Mouse (Mus musculus) stomach, postnatal 0 days (tissue): ENCODE results near the gene Esyt1.

ENCODE experiments used
- CTCF ChIP-seq: IDR thresholded peaks from 2 replicates; pipeline ENCODE4 v1.5.1; 2016; ENCODE audit warnings: antibody characterized with exemption, low read depth, mild to moderate bottlenecking, moderate library complexity
- EP300 ChIP-seq: optimal IDR thresholded peaks from 2 replicates; pipeline ENCODE3; 2016; ENCODE audit warnings: antibody characterized with exemption

DNA sequence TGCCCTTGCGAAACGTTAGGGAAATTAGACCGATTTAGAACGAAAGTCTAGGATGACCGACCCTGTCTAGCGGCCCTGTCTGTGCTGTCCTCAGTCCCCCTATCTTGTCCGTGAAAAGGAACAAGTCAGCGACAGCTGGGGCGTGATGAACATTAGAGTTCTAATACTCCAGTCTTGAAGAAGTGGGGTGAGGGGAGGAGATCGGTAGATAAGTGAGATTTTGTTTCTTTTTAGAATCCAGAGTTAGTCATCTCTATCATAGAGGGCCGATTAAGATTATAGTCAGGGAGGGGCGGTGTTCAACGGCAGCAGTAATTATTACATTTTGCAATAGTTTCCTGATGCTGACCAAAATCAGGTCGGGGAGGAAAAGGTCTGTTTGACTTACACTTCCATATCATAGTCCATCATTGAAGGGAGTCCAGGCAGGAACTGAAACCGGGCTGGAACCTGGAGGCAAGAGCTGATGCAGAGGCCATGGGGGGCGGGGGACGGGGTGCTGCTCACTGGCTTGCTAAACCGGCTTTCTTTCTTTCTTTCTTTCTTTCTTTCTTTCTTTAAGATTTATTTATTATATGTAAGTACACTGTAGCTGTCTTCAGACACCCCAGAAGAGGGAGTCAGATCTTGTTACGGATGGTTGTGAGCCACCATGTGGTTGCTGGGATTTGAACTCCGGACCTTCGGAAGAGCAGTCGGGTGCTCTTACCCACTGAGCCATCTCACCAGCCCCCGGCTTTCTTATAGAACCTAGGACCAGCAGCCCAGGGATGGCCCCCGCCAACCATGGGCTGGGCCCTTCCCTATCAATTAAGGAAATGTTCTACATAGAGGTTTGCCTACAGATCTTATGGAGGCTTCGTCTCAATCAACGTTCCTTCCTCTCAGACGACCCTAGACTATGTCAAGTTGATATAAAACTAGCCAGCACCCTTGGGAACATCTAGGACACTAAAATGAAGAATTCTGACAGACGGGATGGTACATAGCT lies 990 bp upstream of the Esyt1 start:
- TF ChIP-seq EP300 (no peak), CTCF (no peak)
